Mouse (Mus musculus) heart, postnatal 36 days (tissue): ENCODE measurements around the gene Trip6. TPM values are rescaled to one million over a fixed set of nuclear protein-coding genes. Genes with fewer than 3 reads are reported as not detected.

Experiments
- DNase-seq, 2 experiments: peaks; one replicate each; pipeline ENCODE4 v3.0.0; 2021 to 2022
- intact Hi-C: fragments of 180-260 bp; cut with DNase I; formaldehyde crosslinking; loops from one replicate; pipeline ENCODE4 v1.15.1; 2025
- total RNA-seq, 2 experiments: library from RNA; stranded (reverse); gene quantifications; 2 replicates each; pipeline ENCODE4 v1.2.3; 2021

Gene Trip6
- total RNA-seq, 2 experiments from 2014 or later, result 11.1 to 14.3 TPM

DNA sequence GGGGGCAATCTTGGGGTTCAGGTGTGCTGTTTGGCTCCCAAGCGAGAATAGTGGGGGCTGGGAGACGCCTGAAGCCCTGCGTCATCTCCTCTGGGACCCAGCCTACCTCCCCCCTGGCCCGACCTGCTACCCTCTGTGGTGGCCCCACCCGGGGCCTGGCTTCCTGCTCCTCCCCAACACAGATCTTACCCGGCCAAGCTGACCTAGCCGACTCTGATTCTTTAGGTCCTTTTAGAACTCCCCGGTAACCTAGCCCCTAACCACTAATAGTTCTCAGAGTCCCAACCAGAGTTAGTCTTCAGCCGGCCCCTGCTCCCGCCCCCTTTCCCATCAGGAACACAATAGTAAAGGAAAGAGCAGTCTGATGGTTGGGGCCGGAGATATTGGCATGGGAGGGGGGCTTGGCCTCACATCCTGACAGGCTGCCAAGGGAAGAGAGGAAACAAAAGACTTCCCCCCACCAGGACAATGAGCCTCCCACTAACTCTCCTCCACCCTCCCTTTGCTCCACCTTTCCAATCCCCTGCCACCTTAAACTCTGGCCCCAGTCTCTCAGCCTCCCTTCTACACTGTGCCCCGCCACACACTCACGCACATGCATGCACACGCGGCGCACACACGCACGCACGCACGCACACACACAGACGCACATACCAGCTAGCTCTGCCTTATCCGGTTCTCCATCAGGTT is 25.2 kb upstream of the Trip6 start:
- intact Hi-C loops, result loop anchor here (1.0 to 5.0 kb wide), 2 partner anchors 10 to 438 kb away; partner anchors contain the start of gene Ppp1r35

DNA sequence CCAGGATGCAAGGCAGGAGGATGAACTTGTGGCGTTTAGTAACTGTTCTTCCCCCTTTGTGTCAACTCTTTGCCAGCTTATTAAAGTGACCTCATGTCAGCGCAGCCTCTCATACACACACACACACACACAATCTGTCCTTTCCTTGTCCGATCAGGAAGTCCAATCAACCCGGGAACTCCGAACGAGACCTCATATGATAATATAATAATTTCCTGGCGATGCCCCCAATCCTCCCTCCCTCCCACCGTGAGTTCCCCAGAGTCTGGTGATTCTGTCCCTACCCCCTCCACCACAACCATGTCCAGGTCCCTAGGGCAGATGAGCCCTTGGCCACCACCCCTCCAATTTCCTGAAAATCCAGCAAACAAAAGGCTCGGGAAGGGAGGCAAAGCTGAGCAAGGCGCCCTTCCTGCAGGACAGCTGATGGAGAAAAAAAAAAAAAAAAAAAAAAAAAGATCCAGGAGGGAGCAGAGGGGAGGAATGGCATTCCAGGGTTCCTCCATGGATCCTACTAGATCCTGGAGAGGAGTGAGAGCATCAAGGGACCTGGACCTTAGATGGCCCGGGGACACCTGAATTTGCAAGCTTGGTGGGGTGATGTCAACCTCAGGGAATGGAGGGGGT is 24.6 kb upstream of the Trip6 start:
- intact Hi-C loops, result loop anchor here (1.0 to 5.0 kb wide), 2 partner anchors 11 to 439 kb away; partner anchors contain the start of gene Ppp1r35
- DNase-seq, result peak in 1 of 2 experiments; percentile 55

More for the DNA sequence above, 25.2 kb upstream of the Trip6 start:
- DNase-seq, result peak; percentile 61 to 72

- peak; percentile 85 to 88 for DNase-seq
- intact Hi-C loops, result loop anchor here (5.0 kb wide), 1 partner anchor 439 kb away; the partner anchor contains the start of gene Ppp1r35
Measured at GRCm38 (mm10) chr5:137338256-137338655, 24.1 kb upstream of the Trip6 start.

DNA sequence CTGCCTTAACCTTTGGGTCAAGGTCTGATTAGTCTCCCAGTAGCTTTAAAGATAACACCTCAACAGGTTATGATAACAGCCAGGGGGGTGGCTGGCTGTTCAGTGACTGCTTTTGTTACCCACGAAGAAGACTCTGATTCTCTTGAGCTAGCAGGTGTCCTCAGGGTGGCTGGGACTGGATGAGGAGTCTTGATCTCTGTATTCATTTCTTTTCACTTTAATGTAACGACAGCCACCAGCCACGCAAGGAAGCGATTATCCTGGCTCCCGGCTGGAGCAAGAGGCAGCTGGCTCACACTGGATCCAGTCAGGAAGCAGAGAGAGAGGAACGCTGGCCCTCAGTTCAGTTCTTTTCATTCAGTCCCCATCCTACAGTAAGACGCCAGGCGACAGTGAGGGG is 23.0 kb upstream of the Trip6 start:
- intact Hi-C loops, result loop anchor here (5.0 kb wide), 1 partner anchor 440 kb away; the partner anchor contains the start of gene Ppp1r35

DNA sequence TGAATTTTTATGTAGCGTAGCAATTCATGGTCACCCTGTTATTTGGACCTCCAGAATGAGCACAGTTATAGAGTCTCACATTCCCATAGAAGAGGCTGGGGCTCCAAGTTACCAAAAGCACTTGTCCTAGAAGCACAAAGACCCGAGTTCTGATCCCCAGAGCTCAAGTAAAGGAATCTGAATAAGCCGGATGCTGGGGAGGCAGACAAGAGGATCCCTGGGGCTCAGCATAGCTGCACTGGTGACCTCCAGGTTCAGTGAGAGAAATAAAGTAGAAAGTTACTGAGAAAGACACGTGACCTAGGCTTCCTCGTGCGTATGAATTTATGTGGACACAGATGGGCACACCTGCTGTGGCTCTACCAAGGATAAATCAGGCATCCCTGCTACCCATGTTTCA is 20.9 kb upstream of the Trip6 start:
- no peak for DNase-seq
- intact Hi-C loops, result loop anchor here (5.0 kb wide), 1 partner anchor 442 kb away; the partner anchor contains the start of gene Ppp1r35

More for the DNA sequence above, 23.0 kb upstream of the Trip6 start:
- DNase-seq, result no peak

GRCm38 (mm10) chr5:137334317-137334716 is 20.1 kb upstream of the Trip6 start:
- DNase-seq, result no peak
- intact Hi-C loops, result loop anchor here (1.0 kb wide), 2 partner anchors 24 to 44 kb away; no protein-coding TSS in a partner anchor

GRCm38 (mm10) chr5:137333512-137334174 is 19.4 kb upstream of the Trip6 start, which contains the start of gene Slc12a9:
TSS of gene Slc12a9 (minus strand) at chr5:137333597.
- peak; percentile 91 to 95 for DNase-seq
- intact Hi-C loops, result loop anchor here (1.0 to 2.0 kb wide), 4 partner anchors 21 to 45 kb away; partner anchors contain the start of gene Srrt

GRCm38 (mm10) chr5:137332857-137333511 is 18.8 kb upstream of the Trip6 start:
- intact Hi-C loops, result loop anchor here (1.0 to 2.0 kb wide), 2 partner anchors 20 to 26 kb away; partner anchors contain the start of gene Srrt
- DNase-seq, result no peak

DNA sequence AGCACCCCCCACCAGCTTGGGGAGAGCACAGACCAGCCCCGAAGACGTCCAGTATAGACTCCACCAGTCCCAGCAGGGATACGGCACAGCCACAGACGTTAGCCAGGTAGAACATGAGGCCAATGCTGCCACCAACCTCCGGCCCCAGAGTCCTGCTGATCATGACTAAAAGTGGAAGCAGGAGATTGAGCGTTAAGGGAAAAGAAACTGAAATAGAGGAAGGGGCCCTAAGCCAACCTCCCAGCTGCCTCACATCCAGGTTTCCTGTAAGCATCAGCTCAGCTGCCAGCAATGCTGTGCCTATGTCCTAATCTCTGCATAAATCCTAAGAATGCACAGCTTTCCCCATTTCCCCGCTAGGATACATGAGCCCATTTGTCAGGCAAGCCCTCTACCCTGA is 16.7 kb upstream of the Trip6 start:
- intact Hi-C loops, result no loop called here
- DNase-seq, result no peak

- DNase-seq, result no peak
- intact Hi-C loops, result no loop called here
Measured at GRCm38 (mm10) chr5:137320996-137321395, 6.8 kb upstream of the Trip6 start.

- intact Hi-C loops, result no loop called here
- DNase-seq, result no peak
Measured at GRCm38 (mm10) chr5:137318570-137318969, 4.4 kb upstream of the Trip6 start.

- intact Hi-C loops, result no loop called here
- no peak for DNase-seq
Measured at GRCm38 (mm10) chr5:137317361-137317760, 3.2 kb upstream of the Trip6 start.

DNA sequence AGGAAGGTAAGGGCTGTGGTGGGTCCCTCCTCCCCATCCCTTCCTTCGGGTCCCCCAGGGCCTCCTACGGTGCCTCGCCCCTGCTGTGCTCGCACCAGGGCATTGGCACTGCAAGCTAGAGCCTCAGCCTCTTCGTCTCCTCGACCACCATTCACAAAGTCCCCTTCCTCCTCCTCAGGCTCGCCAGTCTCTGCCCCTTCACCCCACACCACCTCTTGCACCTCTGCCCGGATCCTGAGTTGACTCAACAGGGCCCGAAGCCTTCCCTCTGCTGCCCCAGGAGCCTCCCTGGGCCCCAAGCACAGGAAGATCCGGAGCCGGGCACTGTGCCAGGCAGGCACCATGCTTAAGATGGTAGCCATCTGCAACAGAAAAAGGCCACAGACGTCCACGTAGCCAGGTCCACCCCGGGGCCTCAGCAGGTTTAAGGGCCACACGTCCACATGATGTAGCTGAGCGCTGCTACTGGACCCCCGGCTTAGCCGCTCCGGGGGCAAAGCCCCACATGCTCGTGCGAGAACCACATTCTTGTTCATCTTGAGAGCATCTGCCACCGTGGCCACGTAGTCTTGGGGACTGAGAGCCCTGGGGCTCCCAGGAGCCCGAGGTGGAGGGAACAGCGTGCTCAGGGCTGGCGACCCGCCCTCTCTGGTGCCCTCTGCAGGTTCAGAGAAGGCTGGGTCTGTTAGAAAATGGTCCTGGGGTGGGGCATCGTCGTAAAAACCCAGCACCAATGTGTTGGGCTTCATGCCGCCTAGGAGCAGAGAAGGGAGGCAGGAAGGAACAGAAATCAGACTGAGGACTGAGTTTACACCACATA is 1.1 kb upstream of the Trip6 start:
- intact Hi-C loops, result loop anchor here (2.0 kb wide), 1 partner anchor 24 kb away; no protein-coding TSS in a partner anchor
- DNase-seq, result no peak

GRCm38 (mm10) chr5:137313466-137314192 is 575 bp downstream of the Trip6 start:
- DNase-seq, result no peak
- intact Hi-C loops, result loop anchor here (2.0 kb wide), 2 partner anchors 19 to 23 kb away; partner anchors contain the start of gene Slc12a9

DNA sequence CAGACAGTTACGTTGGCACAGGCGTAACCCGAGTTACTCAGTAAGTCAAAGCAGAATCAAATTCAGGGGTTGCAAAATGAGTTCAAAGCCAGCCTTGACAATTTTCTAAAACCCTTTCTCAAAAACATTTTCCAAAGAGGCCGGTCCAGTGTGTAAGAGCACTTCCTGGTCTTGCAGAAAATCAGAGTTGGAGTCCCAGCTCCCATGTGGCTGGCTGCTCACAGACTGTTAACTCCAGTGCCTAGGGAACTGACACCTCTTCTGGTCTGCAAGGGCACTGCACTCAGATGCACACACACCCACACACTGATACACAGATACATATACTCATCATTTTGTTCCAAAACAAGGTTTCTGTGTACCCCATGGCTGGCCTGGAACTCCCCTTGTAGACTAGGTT is 5.8 kb downstream of the Trip6 start:
- intact Hi-C loops, result no loop called here
- no peak for DNase-seq

- intact Hi-C loops, result loop anchor here (1.0 kb wide), 1 partner anchor 26 kb away; the partner anchor contains the start of gene Slc12a9
- peak; percentile 89 to 90 for DNase-seq
Measured at GRCm38 (mm10) chr5:137307071-137307912, 6.9 kb downstream of the Trip6 start, which contains the start of gene Srrt. TSS of gene Srrt (minus strand) at chr5:137307674.

GRCm38 (mm10) chr5:137306439-137307005 is 7.7 kb downstream of the Trip6 start:
- DNase-seq, result no peak
- intact Hi-C loops, result loop anchor here (1.0 kb wide), 1 partner anchor 27 kb away; the partner anchor contains the start of gene Slc12a9
